Mouse (Mus musculus) limb, embryonic 14.5 days (tissue): ENCODE measurements around the gene Atl1. TPM values are rescaled to one million over a fixed set of nuclear protein-coding genes. Genes with fewer than 3 reads are reported as not detected.

Experiments used
- ATAC-seq: fragments of 200-750 bp; cut with Nextera tagmentation; 2 replicates; pipeline ENCODE4 v1.8.0; 2017; ENCODE audit warnings: low read depth, moderate number of reproducible peaks, moderate TSS enrichment; ENCODE audit not compliant: low FRiP score
- DNase-seq: peaks from one replicate; pipeline ENCODE4 v3.0.0-alpha.2; 2015; ENCODE audit warnings: low spot score
- H3K27ac ChIP-seq: fragments of 300-500 bp; sonication (generic); replicated peaks from 2 replicates; pipeline ENCODE4 v1.5.1; 2014; ENCODE audit warnings: low read depth, mild to moderate bottlenecking, low read length, moderate library complexity, mixed read lengths
- H3K27me3 ChIP-seq: fragments of 300-500 bp; sonication (generic); 2 replicates; pipeline ENCODE4 v1.6.1; 2014; ENCODE audit warnings: low read length, mixed read lengths; ENCODE audit not compliant: control insufficient read depth, insufficient read depth
- H3K36me3 ChIP-seq: fragments of 300-500 bp; sonication (generic); 2 replicates; pipeline ENCODE4 v1.6.1; 2014; ENCODE audit warnings: mild to moderate bottlenecking, low read length, moderate library complexity, mixed read lengths; ENCODE audit not compliant: control insufficient read depth, insufficient read depth
- H3K4me1 ChIP-seq: fragments of 300-500 bp; sonication (generic); 2 replicates; pipeline ENCODE4 v1.6.1; 2014; ENCODE audit warnings: antibody characterized with exemption, low read length, mixed read lengths; ENCODE audit not compliant: control insufficient read depth, insufficient read depth
- H3K4me2 ChIP-seq: fragments of 300-500 bp; sonication (generic); replicated peaks from 2 replicates; pipeline ENCODE4 v1.6.1; 2014; ENCODE audit warnings: low read depth, mild to moderate bottlenecking, low read length, moderate library complexity; ENCODE audit not compliant: severe bottlenecking
- H3K4me3 ChIP-seq: fragments of 300-500 bp; sonication (generic); replicated peaks from 2 replicates; pipeline ENCODE4 v1.5.1; 2014; ENCODE audit warnings: low read length
- H3K9ac ChIP-seq: fragments of 300-500 bp; sonication (generic); 2 replicates; pipeline ENCODE4 v1.6.1; 2014; ENCODE audit warnings: mild to moderate bottlenecking, low read depth, low read length, moderate library complexity; ENCODE audit not compliant: severe bottlenecking
- H3K9me3 ChIP-seq: fragments of 300-500 bp; sonication (generic); 2 replicates; pipeline ENCODE4 v1.6.1; 2016; ENCODE audit warnings: low read length; ENCODE audit not compliant: control insufficient read depth
- POLR2A ChIP-seq: fragments of 200-500 bp; IDR thresholded peaks from 2 replicates; pipeline ENCODE4 v1.8.0; 2012; ENCODE audit warnings: inconsistent platforms, mild to moderate bottlenecking, moderate library complexity, borderline replicate concordance; ENCODE audit not compliant: insufficient read depth, insufficient read length; ENCODE audit errors: extremely low read depth
- WGBS: fragments of 180-500 bp; shearing (Covaris S2); extraction: QIAGEN DNeasy Blood & Tissue Kit; methylation state at CpG from one replicate; pipeline ENCODE4 v1.1.7; 2014; 5-methylcytosine and 5-hydroxymethylcytosine counted together
- polyA plus RNA-seq, 2 experiments: library from polyadenylated mRNA; depleted of rRNA in 1 of 2; stranded (reverse) in 1 of 2; unstranded in 1 of 2; fragments of >200 nt; fragmentation: Nextera tagmentation in 1 of 2; extraction: Ambion mirVana in 1 of 2; gene quantifications; 2 replicates each; pipeline versions ENCODE4 v1.2.1 to v1.2.3; 2012 to 2014

Gene Atl1
- polyA plus RNA-seq, 2 experiments: 5.8 to 6.4 TPM

GRCm38 (mm10) chr12:69939291-69939690 is 46.9 kb downstream of the Atl1 start:
- TF ChIP-seq POLR2A: no peak
- WGBS: 63% methylated on average over 2 of the region's 2 CpGs
- H3K36me3 ChIP-seq: no peaks in the 10 kb centered on the region
- no peak overlapping the region for H3K4me3 ChIP-seq
- no peaks in the 10 kb centered on the region for H3K27me3 ChIP-seq
- H3K27ac ChIP-seq: no peak overlapping the region
- no peaks in the 10 kb centered on the region for H3K9me3 ChIP-seq
- H3K4me2 ChIP-seq: no peak overlapping the region
- no peak overlapping the region for H3K9ac ChIP-seq
- DNase-seq: no peak
- no peak for ATAC-seq
- no peaks in the 10 kb centered on the region for H3K4me1 ChIP-seq

- Histone ChIP-seq H3K4me3 (no peak overlapping the region), H3K36me3 (no peaks in the 10 kb centered on the region), H3K9me3 (no peaks in the 10 kb centered on the region), H3K4me2 (no peak overlapping the region), H3K27ac (no peak overlapping the region), H3K4me1 (no peaks in the 10 kb centered on the region), H3K27me3 (no peaks in the 10 kb centered on the region), H3K9ac (no peak overlapping the region)
- no peak for ATAC-seq
- DNase-seq: no peak
- 50% methylated on average over 1 of the region's 1 CpGs for WGBS
- no peak for TF ChIP-seq POLR2A
Measured at GRCm38 (mm10) chr12:69941655-69942329, 49.4 kb downstream of the Atl1 start.

GRCm38 (mm10) chr12:69945861-69946260 is 53.4 kb downstream of the Atl1 start:
- H3K36me3 ChIP-seq: no peaks in the 10 kb centered on the region
- DNase-seq (no peak), ATAC-seq (no peak)
- no peaks in the 10 kb centered on the region for H3K27me3 ChIP-seq
- H3K4me2 ChIP-seq: no peak overlapping the region
- H3K9me3 ChIP-seq: no peaks in the 10 kb centered on the region
- no peak for TF ChIP-seq POLR2A
- H3K9ac ChIP-seq: no peak overlapping the region
- no peak overlapping the region for H3K4me3 ChIP-seq
- H3K27ac ChIP-seq: no peak overlapping the region
- 94% methylated on average over 5 of the region's 5 CpGs for WGBS
- no peaks in the 10 kb centered on the region for H3K4me1 ChIP-seq

DNA sequence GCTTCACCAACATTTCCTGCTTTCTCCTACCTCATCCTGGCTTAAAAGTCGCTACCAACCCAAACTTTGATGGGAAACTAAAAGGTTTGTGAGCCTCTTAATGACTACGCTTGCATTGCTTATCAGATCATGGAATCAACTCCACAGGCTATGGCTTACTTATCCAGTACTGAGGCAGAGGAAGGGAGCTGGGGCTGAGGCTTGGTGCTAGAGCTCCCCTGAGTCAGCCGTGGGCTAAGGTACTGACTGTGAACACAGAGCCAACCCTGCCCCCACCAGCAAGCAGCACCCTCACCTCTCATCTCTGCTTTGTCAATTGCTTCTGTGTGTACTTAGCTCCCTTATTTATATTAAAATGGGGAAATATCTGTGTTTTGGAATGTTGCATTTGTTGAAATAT is 55.1 kb downstream of the Atl1 start:
- no peak overlapping the region for H3K4me3 ChIP-seq
- no peak for DNase-seq
- no peaks in the 10 kb centered on the region for H3K27me3 ChIP-seq
- H3K4me2 ChIP-seq: no peak overlapping the region
- no peak for ATAC-seq
- H3K9me3 ChIP-seq: no peaks in the 10 kb centered on the region
- WGBS: 63% methylated on average over 3 of the region's 3 CpGs
- H3K27ac ChIP-seq: no peak overlapping the region
- no peaks in the 10 kb centered on the region for H3K4me1 ChIP-seq
- no peak overlapping the region for H3K9ac ChIP-seq
- H3K36me3 ChIP-seq: no peaks in the 10 kb centered on the region
- no peak for TF ChIP-seq POLR2A

DNA sequence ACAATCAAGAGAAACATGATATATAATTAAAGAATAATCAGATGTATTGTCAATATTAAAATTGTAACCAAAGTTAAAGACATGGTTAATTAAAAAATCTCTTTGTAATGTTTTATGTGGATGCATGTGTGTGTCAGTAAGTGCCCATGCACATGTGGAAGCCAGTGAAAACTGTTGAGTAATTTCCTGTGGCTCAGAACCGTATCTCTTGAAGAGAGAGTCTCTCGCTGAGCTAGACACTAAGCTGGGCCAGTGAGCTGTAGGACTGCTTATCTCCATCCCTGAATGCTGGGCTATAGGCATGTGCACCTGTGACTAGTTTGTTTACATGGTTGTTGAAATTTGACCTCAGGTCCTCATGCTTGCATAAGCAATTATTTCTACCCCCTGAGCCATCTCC is 65.0 kb downstream of the Atl1 start:
- H3K36me3 ChIP-seq: peaks cover 22% of the 10 kb centered on the region
- no peaks in the 10 kb centered on the region for H3K4me1 ChIP-seq
- H3K27me3 ChIP-seq: no peaks in the 10 kb centered on the region
- no peak overlapping the region for H3K4me2 ChIP-seq
- no peak overlapping the region for H3K27ac ChIP-seq
- DNase-seq (no peak), ATAC-seq (no peak)
- no peak for TF ChIP-seq POLR2A
- WGBS: 70% methylated on average over 2 of the region's 2 CpGs
- no peak overlapping the region for H3K9ac ChIP-seq
- H3K9me3 ChIP-seq: no peaks in the 10 kb centered on the region
- no peak overlapping the region for H3K4me3 ChIP-seq
